Mouse (Mus musculus) ES-Bruce4 (cell line): ENCODE data around the gene Spata6. TPM values are rescaled to one million over a fixed set of nuclear protein-coding genes. Genes with fewer than 3 reads are reported as not detected.

Source experiments
- H3K27ac ChIP-seq: 2 replicates; pipeline ENCODE4 v1.5.1; 2012; ENCODE audit warnings: low read length, inconsistent platforms; ENCODE audit not compliant: insufficient read depth
- H3K27me3 ChIP-seq: 2 replicates; pipeline ENCODE4 v1.6.1; 2012; ENCODE audit warnings: mild to moderate bottlenecking, low read length, inconsistent platforms; ENCODE audit not compliant: control insufficient read depth, poor library complexity, insufficient read depth, severe bottlenecking
- H3K36me3 ChIP-seq: 2 replicates; pipeline ENCODE4 v1.6.1; 2012; ENCODE audit warnings: inconsistent platforms, mild to moderate bottlenecking, low read length, moderate library complexity; ENCODE audit not compliant: control insufficient read depth, poor library complexity, insufficient read depth, severe bottlenecking
- H3K4me1 ChIP-seq: one replicate; pipeline ENCODE4 v1.8.1; 2011; ENCODE audit warnings: low read length; ENCODE audit not compliant: control insufficient read depth, insufficient read depth
- H3K4me3 ChIP-seq: 2 replicates; pipeline ENCODE4 v1.5.1; 2011; ENCODE audit warnings: low read depth, mild to moderate bottlenecking, low read length
- H3K9ac ChIP-seq: 2 replicates; pipeline ENCODE4 v1.6.1; 2012; ENCODE audit warnings: low read depth, mild to moderate bottlenecking, inconsistent platforms; ENCODE audit not compliant: poor library complexity, severe bottlenecking
- H3K9me3 ChIP-seq: replicated peaks from 2 replicates; pipeline ENCODE4 v1.6.1; 2012; ENCODE audit warnings: mild to moderate bottlenecking, low read length, inconsistent platforms; ENCODE audit not compliant: control insufficient read depth, poor library complexity, insufficient read depth, severe bottlenecking
- CTCF ChIP-seq: IDR thresholded peaks from one replicate; pipeline ENCODE4 v1.8.1; 2011; ENCODE audit warnings: low read depth, low read length
- EP300 ChIP-seq: IDR thresholded peaks from 2 replicates; pipeline ENCODE4 v1.6.1; 2011; ENCODE audit warnings: low read depth, low read length; ENCODE audit not compliant: insufficient read depth
- POLR2A ChIP-seq: IDR thresholded peaks from one replicate; pipeline ENCODE4 v1.8.1; 2011; ENCODE audit warnings: low read length; ENCODE audit not compliant: insufficient read depth
- polyA plus RNA-seq: library from polyadenylated mRNA; stranded (reverse); fragments of >200 nt; gene quantifications from 2 replicates; pipeline ENCODE4 v1.2.4, GENCODE M21; 2011; ENCODE audit warnings: low read depth; ENCODE audit not compliant: missing spikeins, insufficient read depth, insufficient read length

Spata6 gene
- polyA plus RNA-seq, 1 experiment: 29.5 TPM

DNA sequence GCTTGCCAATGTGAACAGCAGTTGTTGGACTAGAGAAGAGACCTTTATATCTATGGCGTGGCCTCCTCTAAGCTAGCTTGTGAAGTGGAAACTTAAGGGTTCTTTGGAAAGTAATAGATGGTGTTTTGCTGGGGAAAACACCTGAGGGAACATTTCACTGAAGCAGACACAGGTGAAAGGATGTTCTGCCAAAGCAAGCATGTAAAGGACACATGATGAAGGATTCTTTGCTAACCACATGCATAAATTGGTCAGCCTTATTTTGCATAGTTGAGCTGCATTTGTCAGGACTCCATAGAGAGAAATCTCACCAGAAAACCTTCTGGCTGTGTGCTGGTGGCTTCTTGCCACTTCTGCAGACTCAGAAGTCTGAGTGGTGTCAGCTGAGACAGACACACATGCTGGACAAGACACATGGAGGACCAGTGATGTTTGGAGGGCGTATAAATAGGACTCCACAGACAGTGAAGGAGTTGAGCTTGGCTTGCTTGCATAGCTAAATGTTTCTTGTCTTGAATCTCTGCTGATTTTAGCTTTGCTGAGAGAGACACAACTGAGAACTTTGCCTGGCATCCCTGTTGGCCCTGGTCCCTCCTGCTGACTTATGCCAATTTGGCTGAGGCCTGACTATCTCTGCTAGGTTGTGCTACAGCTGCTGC is 148.1 kb downstream of the Spata6 start:
- Histone ChIP-seq H3K4me3 (no peak overlapping the region), H3K27me3 (no peaks in the 10 kb centered on the region), H3K27ac (no peak overlapping the region), H3K9ac (no peak overlapping the region), H3K9me3 (no peaks in the 10 kb centered on the region), H3K4me1 (no peaks in the 10 kb centered on the region), H3K36me3 (no peaks in the 10 kb centered on the region)
- TF ChIP-seq CTCF (no peak), POLR2A (no peak), EP300 (no peak)

Other genes with a start within 250 kb of the Spata6 start
- not detected in 2 replicates for gene Slc5a9, start 182.9 kb downstream of the Spata6 start, polyA plus RNA-seq
- gene Skint8, start 199.4 kb downstream of the Spata6 start, polyA plus RNA-seq: 0.52 TPM in 1 of 2 replicates, not detected in the other